Mouse (Mus musculus): ENCODE results near the gene Dnaaf1. TPM values are rescaled to one million over a fixed set of nuclear protein-coding genes. Genes with fewer than 3 reads are reported as not detected.

Gene Dnaaf1
- polyA plus RNA-seq, 1 experiment from 2014 or later = 0.19 TPM

DNA sequence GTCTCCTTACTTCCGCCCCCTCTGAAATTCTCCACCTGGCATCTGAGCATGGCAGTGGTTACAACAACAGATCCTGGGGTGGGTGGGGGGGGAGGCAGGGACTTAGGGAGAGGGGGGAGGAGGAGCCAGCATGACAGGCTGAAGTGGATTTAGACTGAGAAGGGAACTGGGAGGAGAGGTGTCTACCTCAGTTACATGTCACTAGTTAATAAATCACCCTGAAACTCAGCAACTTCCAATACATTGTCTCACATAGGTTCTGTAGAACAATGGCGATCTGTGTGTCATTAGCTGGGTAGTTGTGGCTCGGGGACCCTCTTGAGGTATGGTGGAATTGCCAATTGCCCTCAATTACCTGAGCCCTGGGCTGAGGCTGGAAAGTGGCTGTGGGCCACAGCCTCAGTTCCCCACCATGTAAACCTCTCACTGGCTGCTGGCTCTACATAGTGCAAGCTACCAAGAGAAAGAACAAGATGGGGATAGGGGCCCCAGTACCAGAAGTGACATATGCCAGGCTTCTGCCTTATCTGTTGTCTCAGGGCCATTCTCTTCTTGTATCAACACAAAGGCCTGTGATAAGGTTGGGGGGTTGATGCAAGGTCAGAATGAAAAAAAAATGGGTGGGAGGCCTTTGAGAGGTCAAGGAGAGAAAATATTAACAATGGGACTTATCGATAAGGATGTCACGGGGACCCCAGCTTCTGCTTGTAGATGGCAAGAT is 5.6 kb downstream of the Dnaaf1 start:
- Histone ChIP-seq H3K27ac (replicated peaks) (no peak overlapping the region), H3K27me3 (ENCODE audit: low read depth, poor library complexity, severe bottlenecking) (peaks cover 40% of the 10 kb centered on the region), H3K4me3 (no peak overlapping the region), H3K36me3 (no peaks in the 10 kb centered on the region), H3K9me3 (replicated peaks) (no peaks in the 10 kb centered on the region), H3K4me1 (peaks cover 2% of the 10 kb centered on the region)
- DNase-seq (ENCODE audit: low spot score) = no peak
- 90% methylated on average over 5 of the region's 5 CpGs for WGBS

DNA sequence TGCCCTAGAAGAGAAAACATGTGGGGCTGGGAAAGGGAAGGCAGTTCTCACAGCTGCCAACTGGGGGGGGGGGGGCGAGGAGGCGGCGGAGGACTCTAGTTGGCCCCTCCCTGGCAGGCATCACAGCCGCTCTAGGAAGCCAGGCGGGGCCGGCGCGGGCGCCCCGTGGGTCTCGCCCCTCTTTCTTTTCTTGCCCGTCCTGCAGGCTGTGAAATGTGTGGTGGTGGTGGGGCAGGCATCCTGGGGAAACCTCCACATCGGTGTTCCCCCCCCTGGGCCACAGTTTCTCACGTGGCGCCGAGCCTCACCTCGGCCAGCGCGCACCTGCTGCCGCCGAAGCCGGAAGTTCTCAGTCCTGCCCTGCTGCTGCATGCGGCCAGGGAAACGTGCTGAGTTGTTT is 10.9 kb downstream of the Dnaaf1 start:
- Histone ChIP-seq H3K36me3 (no peaks in the 10 kb centered on the region), H3K4me1 (peaks cover 13% of the 10 kb centered on the region), H3K4me3 (peak overlapping the region; percentile 47), H3K9me3 (replicated peaks) (no peaks in the 10 kb centered on the region), H3K27me3 (ENCODE audit: low read depth, poor library complexity, severe bottlenecking) (peaks cover 8% of the 10 kb centered on the region), H3K27ac (replicated peaks) (peak overlapping the region; percentile 55)
- WGBS = 29% methylated on average over 24 of the region's 24 CpGs
- DNase-seq (ENCODE audit: low spot score) = no peak

DNA sequence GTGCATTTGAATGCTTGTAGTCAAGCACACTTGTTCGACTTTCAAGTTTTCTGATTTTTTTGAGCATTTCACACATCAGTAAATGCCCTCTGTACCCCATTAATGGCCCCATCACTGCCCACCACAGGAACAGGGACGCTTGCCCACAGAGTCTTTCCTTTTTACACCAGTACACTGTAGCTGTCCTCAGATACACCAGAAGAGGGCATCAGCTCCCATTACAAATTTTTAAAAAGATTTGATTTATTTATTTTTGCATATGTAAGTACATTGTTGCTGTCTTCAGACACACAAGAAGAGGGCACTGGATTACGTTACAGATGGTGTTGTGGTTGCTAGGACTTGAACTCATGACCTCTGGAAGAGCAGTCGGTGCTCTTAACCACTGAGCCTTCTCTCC is 13.3 kb downstream of the Dnaaf1 start:
- Histone ChIP-seq H3K4me3 (no peak overlapping the region), H3K4me1 (peaks cover 24% of the 10 kb centered on the region), H3K9me3 (replicated peaks) (no peaks in the 10 kb centered on the region), H3K27ac (replicated peaks) (no peak overlapping the region), H3K36me3 (no peaks in the 10 kb centered on the region), H3K27me3 (ENCODE audit: low read depth, poor library complexity, severe bottlenecking) (peaks cover 8% of the 10 kb centered on the region)
- 64% methylated on average over 4 of the region's 4 CpGs for WGBS
- DNase-seq (ENCODE audit: low spot score) = no peak

DNA sequence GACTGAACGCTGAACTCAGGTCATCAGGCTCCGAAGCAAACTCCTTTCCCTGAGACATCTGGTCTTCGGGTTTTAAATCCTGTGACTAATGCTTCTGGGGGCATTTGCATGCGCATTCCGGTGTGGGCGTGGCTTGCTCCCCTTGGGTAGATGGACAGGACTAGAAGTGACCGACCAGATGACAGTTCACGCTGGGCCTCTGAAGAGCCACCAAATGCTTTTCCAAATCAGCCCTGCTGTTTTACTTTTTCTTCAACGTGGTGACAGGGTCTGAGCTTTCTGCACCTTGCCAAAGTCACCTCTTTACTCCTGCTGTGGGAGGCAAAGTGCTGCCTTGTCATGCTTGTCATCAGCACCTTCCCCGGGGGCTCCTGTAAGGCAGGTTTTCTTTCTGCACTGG is 13.8 kb downstream of the Dnaaf1 start:
- WGBS = 25% methylated on average over 10 of the region's 10 CpGs
- H3K27ac ChIP-seq (replicated peaks) = no peak overlapping the region
- DNase-seq (ENCODE audit: low spot score) = peak; percentile 31
- H3K36me3 ChIP-seq = no peaks in the 10 kb centered on the region
- H3K4me1 ChIP-seq = peaks cover 24% of the 10 kb centered on the region
- H3K4me3 ChIP-seq = no peak overlapping the region
- peaks cover 8% of the 10 kb centered on the region for H3K27me3 ChIP-seq (ENCODE audit: low read depth, poor library complexity, severe bottlenecking)
- no peaks in the 10 kb centered on the region for H3K9me3 ChIP-seq (replicated peaks)

DNA sequence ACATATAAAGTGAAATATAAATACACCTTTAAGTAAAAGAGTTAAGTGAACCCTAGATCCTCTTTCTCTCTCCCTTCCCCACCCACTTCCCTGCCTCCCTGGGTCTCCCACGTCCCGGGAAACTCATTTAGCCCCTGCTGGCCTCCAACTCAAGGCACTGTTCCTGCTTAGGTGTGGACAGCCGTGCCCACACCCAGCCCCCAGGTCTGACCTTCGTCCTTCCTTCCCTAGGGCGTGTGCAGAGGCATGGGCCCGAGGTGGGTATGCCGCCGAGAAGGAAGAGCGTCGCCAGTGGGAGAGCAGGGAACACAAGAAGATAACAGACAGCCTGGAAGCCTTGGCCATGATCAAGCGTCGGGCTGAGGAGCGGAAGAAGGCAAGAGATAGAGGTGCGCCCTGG is 15.3 kb downstream of the Dnaaf1 start:
- DNase-seq (ENCODE audit: low spot score) = no peak
- peaks cover 8% of the 10 kb centered on the region for H3K27me3 ChIP-seq (ENCODE audit: low read depth, poor library complexity, severe bottlenecking)
- peaks cover 36% of the 10 kb centered on the region for H3K4me1 ChIP-seq
- whole genome bisulfite sequencing = 83% methylated on average over 14 of the region's 14 CpGs
- H3K36me3 ChIP-seq = no peaks in the 10 kb centered on the region
- no peak overlapping the region for H3K27ac ChIP-seq (replicated peaks)
- H3K4me3 ChIP-seq = no peak overlapping the region
- H3K9me3 ChIP-seq (replicated peaks) = no peaks in the 10 kb centered on the region

DNA sequence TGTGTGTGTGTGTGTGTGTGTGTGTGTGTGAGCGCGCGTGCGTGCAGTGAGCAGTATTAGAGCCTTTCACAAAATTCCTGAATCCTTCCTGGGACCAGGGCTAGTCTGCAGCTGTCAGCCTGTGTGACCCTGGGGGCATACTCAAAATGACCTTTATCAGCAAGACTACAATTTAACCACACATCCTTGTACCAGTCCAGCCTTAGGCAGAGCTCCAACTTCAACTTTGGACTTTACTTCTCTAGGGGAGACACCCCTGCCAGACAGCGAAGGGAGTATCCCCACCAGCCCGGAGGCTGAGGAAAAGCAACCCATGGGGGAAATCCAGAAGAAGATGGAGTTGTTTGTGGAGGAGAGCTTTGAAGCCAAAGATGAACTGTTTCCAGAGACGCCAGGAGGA is 16.4 kb downstream of the Dnaaf1 start:
- DNase-seq (ENCODE audit: low spot score) = no peak
- Histone ChIP-seq H3K9me3 (replicated peaks) (no peaks in the 10 kb centered on the region), H3K4me3 (no peak overlapping the region), H3K36me3 (peaks cover 6% of the 10 kb centered on the region), H3K27me3 (ENCODE audit: low read depth, poor library complexity, severe bottlenecking) (no peaks in the 10 kb centered on the region), H3K27ac (replicated peaks) (no peak overlapping the region), H3K4me1 (peaks cover 33% of the 10 kb centered on the region)
- WGBS = 88% methylated on average over 7 of the region's 7 CpGs

DNA sequence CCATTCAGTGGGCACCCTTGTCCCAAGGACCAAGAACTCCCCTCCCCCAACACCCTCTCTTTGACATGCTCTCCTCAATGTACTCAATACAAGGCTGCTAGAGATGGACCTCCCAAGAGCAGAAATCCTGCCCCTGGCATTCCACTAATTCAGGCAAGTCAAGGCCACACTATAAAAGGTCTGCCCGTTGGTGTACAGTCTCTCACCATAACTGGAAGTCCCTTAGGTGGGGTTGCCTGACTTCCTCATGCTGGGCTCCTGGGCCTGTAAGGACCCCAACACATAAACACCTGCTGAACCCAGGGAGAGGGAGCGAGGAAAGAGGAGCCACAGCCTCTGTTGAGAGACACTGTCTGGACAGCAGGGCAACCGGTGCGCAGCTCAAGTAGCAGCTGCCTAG is 28.7 kb downstream of the Dnaaf1 start:
- Histone ChIP-seq H3K9me3 (replicated peaks) (peaks cover 6% of the 10 kb centered on the region; the same call in 1 of the 2 replicates), H3K4me1 (peaks cover 17% of the 10 kb centered on the region), H3K36me3 (peaks cover 44% of the 10 kb centered on the region), H3K27me3 (ENCODE audit: low read depth, poor library complexity, severe bottlenecking) (no peaks in the 10 kb centered on the region), H3K4me3 (peak overlapping the region; percentile 82), H3K27ac (replicated peaks) (no peak overlapping the region)
- no peak for DNase-seq (ENCODE audit: low spot score)
- WGBS = 95% methylated on average over 4 of the region's 4 CpGs

DNA sequence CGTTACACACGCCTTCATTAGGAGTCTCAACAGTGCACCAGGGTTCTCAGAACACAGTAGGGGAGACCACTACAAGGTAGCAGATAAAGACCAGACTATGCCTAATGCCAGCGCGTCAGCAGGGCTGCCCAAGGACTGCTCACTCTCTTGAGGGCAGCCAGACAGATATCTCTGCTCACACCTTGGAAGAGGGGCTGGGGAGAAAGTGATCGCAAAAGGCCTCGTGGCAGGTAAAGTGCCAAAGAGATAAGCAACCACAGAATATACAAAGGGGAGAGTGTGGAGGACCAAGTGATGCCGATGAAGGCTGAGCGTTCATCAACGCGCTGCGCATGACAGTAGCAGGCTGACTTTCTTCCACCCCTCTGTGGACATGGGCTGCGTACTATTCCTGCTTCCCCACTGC is 29.4 kb downstream of the Dnaaf1 start:
- peaks cover 38% of the 10 kb centered on the region for H3K36me3 ChIP-seq
- H3K9me3 ChIP-seq (replicated peaks) = peaks cover 11% of the 10 kb centered on the region; the same call in 1 of the 2 replicates
- 47% methylated on average over 12 of the region's 12 CpGs for WGBS
- H3K27me3 ChIP-seq (ENCODE audit: low read depth, poor library complexity, severe bottlenecking) = no peaks in the 10 kb centered on the region
- DNase-seq (ENCODE audit: low spot score) = no peak
- H3K4me1 ChIP-seq = peaks cover 17% of the 10 kb centered on the region
- H3K27ac ChIP-seq (replicated peaks) = peak overlapping the region; percentile 84
- H3K4me3 ChIP-seq = peak overlapping the region; percentile 82

DNA sequence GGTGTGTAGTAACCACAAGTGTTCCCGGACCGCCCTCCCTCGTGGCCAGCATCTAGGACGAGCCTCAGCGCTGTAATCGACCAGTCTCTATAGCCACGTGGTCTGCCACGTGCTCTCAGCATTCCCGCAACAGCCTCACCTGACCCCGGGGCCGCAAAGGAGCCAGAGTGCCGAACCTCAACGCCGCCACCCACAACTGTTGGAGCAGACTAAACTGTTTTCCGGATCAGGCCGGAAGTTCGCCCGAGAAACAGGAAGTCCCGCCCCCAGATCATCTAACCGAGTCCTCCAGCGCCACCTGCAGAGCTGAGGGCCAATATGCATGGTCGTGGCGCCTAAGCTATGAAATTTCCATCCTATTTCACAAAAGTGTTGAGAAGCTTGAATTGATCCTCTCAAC is 30.0 kb downstream of the Dnaaf1 start, which contains the start of gene Taf1c:
Gene Taf1c (minus strand): TSS at position 227 of the 400 bp plus-strand sequence.
- H3K9me3 ChIP-seq (replicated peaks) = peaks cover 11% of the 10 kb centered on the region; the same call in 1 of the 2 replicates
- peak within 1 kb of the TSS; percentile 84 for H3K27ac ChIP-seq (replicated peaks)
- peaks cover 17% of the 10 kb centered on the region for H3K4me1 ChIP-seq
- WGBS = under 1% methylated on average over 23 of the region's 23 CpGs
- peak within 1 kb of the TSS; percentile 82 for H3K4me3 ChIP-seq
- peak; percentile 93 for DNase-seq (ENCODE audit: low spot score)
- peaks cover 32% of the 10 kb centered on the region for H3K36me3 ChIP-seq
- no peaks in the 10 kb centered on the region for H3K27me3 ChIP-seq (ENCODE audit: low read depth, poor library complexity, severe bottlenecking)

DNA sequence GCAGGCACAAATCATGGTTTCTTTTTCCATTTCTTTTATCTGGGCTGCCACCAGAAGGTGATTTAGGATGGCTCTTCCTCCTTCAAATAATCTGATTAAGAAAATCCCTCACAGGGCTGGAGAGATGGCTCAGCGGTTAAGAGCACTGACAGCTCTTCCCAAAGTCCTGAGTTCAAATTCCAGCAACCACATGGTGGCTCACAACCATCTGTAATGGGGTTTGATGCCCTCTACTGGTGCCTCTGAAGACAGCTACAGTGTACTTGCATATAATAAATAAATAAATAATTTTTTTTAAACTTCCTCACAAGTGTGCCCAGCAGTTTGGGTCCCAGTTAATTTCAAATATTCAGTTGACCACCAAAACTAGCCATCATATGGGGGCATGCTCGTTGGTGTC is 31.2 kb downstream of the Dnaaf1 start:
- no peak for DNase-seq (ENCODE audit: low spot score)
- 87% methylated on average over 2 of the region's 2 CpGs for WGBS
- peaks cover 17% of the 10 kb centered on the region for H3K4me1 ChIP-seq
- H3K4me3 ChIP-seq = no peak overlapping the region
- peaks cover 20% of the 10 kb centered on the region for H3K36me3 ChIP-seq
- no peaks in the 10 kb centered on the region for H3K27me3 ChIP-seq (ENCODE audit: low read depth, poor library complexity, severe bottlenecking)
- no peak overlapping the region for H3K27ac ChIP-seq (replicated peaks)
- peaks cover 11% of the 10 kb centered on the region; the same call in 1 of the 2 replicates for H3K9me3 ChIP-seq (replicated peaks)

DNA sequence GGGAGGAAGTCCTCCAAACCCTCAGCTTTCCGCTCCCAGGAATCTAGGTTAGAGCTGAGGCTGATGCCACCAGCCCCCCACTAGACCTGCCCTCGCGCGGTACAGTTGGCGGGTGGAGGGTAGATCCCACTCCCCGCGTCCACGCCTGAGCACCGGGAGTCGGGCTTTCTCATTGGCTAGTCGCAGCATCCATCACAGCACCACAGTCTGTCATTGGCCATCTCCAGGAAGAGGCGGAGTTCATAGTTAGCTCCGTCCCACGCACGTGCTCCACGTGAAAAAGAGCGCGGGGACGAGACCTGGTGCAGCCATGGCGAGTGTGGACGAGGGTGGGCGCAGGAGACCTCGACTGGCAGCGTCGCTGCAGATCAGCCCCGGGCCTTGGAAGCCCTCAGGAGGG is 37.4 kb downstream of the Dnaaf1 start, which contains the start of gene Adad2:
Gene Adad2 (plus strand): TSS at position 277 of the 400 bp plus-strand sequence.
- Histone ChIP-seq H3K27ac (replicated peaks) (no peak within 1 kb of the TSS), H3K36me3 (no peaks in the 10 kb centered on the region), H3K27me3 (ENCODE audit: low read depth, poor library complexity, severe bottlenecking) (0 out of 2 replicates have a peak, but pooled peaks cover 5% of the 10 kb centered on the region), H3K4me3 (no peak within 1 kb of the TSS), H3K4me1 (peaks cover 17% of the 10 kb centered on the region; the same call in 1 of the 2 replicates), H3K9me3 (replicated peaks) (peaks cover 11% of the 10 kb centered on the region; the same call in 1 of the 2 replicates)
- 83% methylated on average over 26 of the region's 26 CpGs for WGBS
- DNase-seq (ENCODE audit: low spot score) = no peak

DNA sequence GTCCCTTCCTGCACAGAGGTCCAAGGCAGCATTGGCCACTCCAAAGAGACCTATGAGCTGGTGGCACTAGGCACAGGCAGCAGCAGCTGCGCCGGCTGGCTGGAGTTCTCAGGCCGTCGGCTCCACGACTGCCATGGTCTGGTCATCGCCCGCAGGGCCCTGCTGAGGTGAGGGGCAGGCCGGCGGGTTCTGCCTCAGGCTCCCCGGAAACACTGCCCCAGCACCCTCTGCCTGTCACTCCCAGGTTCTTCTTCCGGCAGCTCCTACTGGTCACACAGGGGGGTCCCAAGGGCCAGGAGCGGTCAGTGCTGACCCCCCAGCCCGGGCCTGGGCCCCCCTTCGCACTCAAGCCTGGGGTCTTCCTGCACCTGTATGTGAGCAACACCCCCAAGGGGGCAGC is 40.1 kb downstream of the Dnaaf1 start:
- Histone ChIP-seq H3K27ac (replicated peaks) (peak overlapping the region; percentile 64), H3K27me3 (ENCODE audit: low read depth, poor library complexity, severe bottlenecking) (0 out of 2 replicates have a peak, but pooled peaks cover 5% of the 10 kb centered on the region), H3K36me3 (no peaks in the 10 kb centered on the region), H3K4me1 (peaks cover 28% of the 10 kb centered on the region), H3K9me3 (replicated peaks) (no peaks in the 10 kb centered on the region), H3K4me3 (no peak overlapping the region)
- WGBS = 75% methylated on average over 14 of the region's 14 CpGs
- DNase-seq (ENCODE audit: low spot score) = no peak

DNA sequence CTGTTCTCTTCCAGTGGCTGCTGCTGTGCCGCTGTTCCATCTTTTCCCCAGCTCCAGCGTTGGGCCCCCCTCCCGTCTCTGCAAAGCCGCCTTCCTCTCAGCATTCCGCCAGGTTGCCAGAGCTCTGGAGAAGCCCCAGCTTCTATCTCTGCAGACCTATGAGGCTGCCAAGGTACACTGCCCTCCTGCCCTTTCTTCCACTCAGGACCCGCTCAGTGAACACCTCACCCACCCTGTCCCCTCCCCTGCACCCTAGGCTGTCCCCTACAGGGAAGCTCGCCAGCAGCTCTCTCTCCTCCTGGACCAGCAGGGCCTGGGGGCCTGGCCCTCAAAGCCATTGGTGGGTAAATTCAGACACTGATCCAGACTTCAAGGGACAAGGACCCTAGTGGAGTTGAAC is 41.3 kb downstream of the Dnaaf1 start:
- peak overlapping the region; percentile 42; the same call in 1 of the 2 replicates for H3K27ac ChIP-seq (replicated peaks)
- no peak for DNase-seq (ENCODE audit: low spot score)
- H3K4me3 ChIP-seq = no peak overlapping the region
- WGBS = 84% methylated on average over 7 of the region's 7 CpGs
- H3K4me1 ChIP-seq = peaks cover 30% of the 10 kb centered on the region
- 0 out of 2 replicates have a peak, but pooled peaks cover 5% of the 10 kb centered on the region for H3K27me3 ChIP-seq (ENCODE audit: low read depth, poor library complexity, severe bottlenecking)
- no peaks in the 10 kb centered on the region for H3K9me3 ChIP-seq (replicated peaks)
- no peaks in the 10 kb centered on the region for H3K36me3 ChIP-seq
